Mouse (Mus musculus) kidney, embryonic 15.5 days (tissue): ENCODE results near the gene Tmem163. TPM values are rescaled to one million over a fixed set of nuclear protein-coding genes. Genes with fewer than 3 reads are reported as not detected.

Source experiments
- ATAC-seq: fragments of 200-750 bp; cut with Nextera tagmentation; replicated peaks from 2 replicates; pipeline ENCODE4 v1.8.0; 2017; ENCODE audit warnings: moderate TSS enrichment; ENCODE audit not compliant: low FRiP score
- H3K27ac ChIP-seq: fragments of 300-500 bp; sonication (generic); 2 replicates; pipeline ENCODE4 v1.5.1; 2015; ENCODE audit warnings: mild to moderate bottlenecking, inconsistent platforms
- H3K27me3 ChIP-seq: fragments of 300-500 bp; sonication (generic); 2 replicates; pipeline ENCODE4 v1.6.1; 2015; ENCODE audit warnings: inconsistent platforms
- H3K36me3 ChIP-seq: fragments of 300-500 bp; sonication (generic); 2 replicates; pipeline ENCODE4 v1.6.1; 2015; ENCODE audit warnings: inconsistent platforms
- H3K4me1 ChIP-seq: fragments of 300-500 bp; sonication (generic); 2 replicates; pipeline ENCODE4 v1.6.1; 2015; ENCODE audit warnings: inconsistent platforms
- H3K4me2 ChIP-seq: fragments of 300-500 bp; sonication (generic); 2 replicates; pipeline ENCODE4 v1.6.1; 2015; ENCODE audit warnings: moderate library complexity, mild to moderate bottlenecking, inconsistent platforms
- H3K4me3 ChIP-seq: fragments of 300-500 bp; sonication (generic); replicated peaks from 2 replicates; pipeline ENCODE4 v1.5.1; 2015; ENCODE audit warnings: mild to moderate bottlenecking, inconsistent platforms
- H3K9ac ChIP-seq: fragments of 300-500 bp; sonication (generic); 2 replicates; pipeline ENCODE4 v1.6.1; 2015; ENCODE audit warnings: mild to moderate bottlenecking, inconsistent platforms
- H3K9me3 ChIP-seq: fragments of 300-500 bp; sonication (generic); replicated peaks from 2 replicates; pipeline ENCODE4 v1.6.1; 2016; ENCODE audit warnings: inconsistent platforms
- WGBS: fragments of 180-500 bp; shearing (Covaris S2); methylation state at CpG from one replicate; pipeline ENCODE4 v1.1.7; 2015; ENCODE audit warnings: mixed read lengths; 5-methylcytosine and 5-hydroxymethylcytosine counted together
- polyA plus RNA-seq: library from polyadenylated mRNA; unstranded; fragments of >200 nt; fragmentation: Nextera tagmentation; extraction: Ambion mirVana; gene quantifications from 2 replicates; pipeline ENCODE4 v1.2.1, GENCODE M21; 2015

Gene Tmem163
- polyA plus RNA-seq, 1 experiment from 2014 or later = 0.61 TPM

DNA sequence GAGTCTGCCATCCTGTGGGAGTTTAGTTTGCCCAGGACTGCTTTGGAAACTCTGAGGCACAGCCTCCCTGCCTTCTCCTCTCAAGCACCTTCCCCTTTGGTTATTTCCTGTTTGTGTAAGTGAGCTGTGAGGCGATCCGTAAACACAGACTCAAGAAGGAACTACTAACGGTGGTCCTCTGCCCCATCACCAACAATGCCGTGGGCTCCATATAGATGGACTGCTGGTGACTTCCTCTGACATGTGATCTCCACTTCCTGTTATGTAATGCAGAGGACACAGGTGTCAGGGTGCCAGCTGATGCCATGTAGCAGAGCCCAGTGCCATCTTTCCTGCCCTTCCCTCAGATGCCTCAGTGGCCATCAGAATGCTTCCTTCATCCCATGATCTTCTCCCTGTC, 209.2 kb downstream of the Tmem163 start:
- Histone ChIP-seq H3K27ac (no peak overlapping the region), H3K9me3 (no peaks in the 10 kb centered on the region), H3K27me3 (no peaks in the 10 kb centered on the region), H3K36me3 (peaks cover 15% of the 10 kb centered on the region; the same call in 1 of the 2 replicates), H3K9ac (no peak overlapping the region), H3K4me3 (no peak overlapping the region), H3K4me2 (no peak overlapping the region), H3K4me1 (peaks cover 9% of the 10 kb centered on the region; the same call in 1 of the 2 replicates)
- WGBS = 65% methylated on average over 4 of the region's 4 CpGs
- ATAC-seq = no peak

- 96% methylated on average over 5 of the region's 5 CpGs for WGBS
- Histone ChIP-seq H3K4me3 (no peak overlapping the region), H3K9me3 (no peaks in the 10 kb centered on the region), H3K4me2 (no peak overlapping the region), H3K9ac (no peak overlapping the region), H3K36me3 (peaks cover 15% of the 10 kb centered on the region; the same call in 1 of the 2 replicates), H3K27me3 (no peaks in the 10 kb centered on the region), H3K27ac (no peak overlapping the region), H3K4me1 (peaks cover 21% of the 10 kb centered on the region)
- no peak for ATAC-seq
Measured at GRCm38 (mm10) chr1:127467238-127467637, 212.1 kb downstream of the Tmem163 start.

DNA sequence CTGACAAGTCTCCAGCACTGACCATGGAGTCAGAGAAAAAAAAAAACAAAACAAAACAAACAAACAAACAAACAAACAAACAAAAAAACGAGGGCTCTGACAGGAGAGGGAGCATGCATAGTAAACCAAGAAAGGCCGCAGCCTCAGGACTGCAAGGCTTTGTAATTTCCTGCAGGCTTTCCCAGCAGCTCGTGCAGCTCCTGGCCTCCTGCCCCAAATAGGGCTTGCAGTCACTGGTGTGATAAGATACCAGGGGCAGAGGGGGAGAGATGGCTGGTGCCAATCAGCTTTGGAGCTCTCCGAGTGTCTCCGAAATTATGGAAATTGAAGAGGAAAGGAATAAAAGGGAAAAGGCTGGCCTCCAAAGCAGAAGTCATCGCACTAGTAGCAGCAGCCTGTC, 214.1 kb downstream of the Tmem163 start:
- 42% methylated on average over 6 of the region's 6 CpGs for WGBS
- no peak for ATAC-seq
- H3K27me3 ChIP-seq = no peaks in the 10 kb centered on the region
- H3K4me3 ChIP-seq = no peak overlapping the region
- H3K4me1 ChIP-seq = peaks cover 31% of the 10 kb centered on the region
- no peaks in the 10 kb centered on the region for H3K9me3 ChIP-seq
- peaks cover 6% of the 10 kb centered on the region; the same call in 1 of the 2 replicates for H3K36me3 ChIP-seq
- H3K27ac ChIP-seq = no peak overlapping the region
- no peak overlapping the region for H3K4me2 ChIP-seq
- no peak overlapping the region for H3K9ac ChIP-seq

- ATAC-seq = peak; percentile 31; the same call in 1 of the 2 replicates
Measured at GRCm38 (mm10) chr1:127464041-127464440, 215.3 kb downstream of the Tmem163 start.

GRCm38 (mm10) chr1:127461017-127461416, 218.3 kb downstream of the Tmem163 start:
- 46% methylated on average over 9 of the region's 9 CpGs for WGBS
- peak; percentile 53 for ATAC-seq
- no peak overlapping the region for H3K4me3 ChIP-seq
- peaks cover 8% of the 10 kb centered on the region for H3K36me3 ChIP-seq
- no peaks in the 10 kb centered on the region for H3K27me3 ChIP-seq
- H3K4me1 ChIP-seq = peaks cover 37% of the 10 kb centered on the region
- H3K9me3 ChIP-seq = no peaks in the 10 kb centered on the region
- H3K9ac ChIP-seq = no peak overlapping the region
- 0 out of 2 replicates have a peak overlapping the region, but pooled peaks have one; percentile 22 for H3K27ac ChIP-seq
- no peak overlapping the region for H3K4me2 ChIP-seq

More at GRCm38 (mm10) chr1:127464041-127464440, 215.3 kb downstream of the Tmem163 start:
- H3K27me3 ChIP-seq = no peaks in the 10 kb centered on the region
- no peak overlapping the region for H3K27ac ChIP-seq
- H3K36me3 ChIP-seq = peaks cover 9% of the 10 kb centered on the region
- H3K9ac ChIP-seq = no peak overlapping the region
- no peak overlapping the region for H3K4me2 ChIP-seq
- H3K9me3 ChIP-seq = no peaks in the 10 kb centered on the region
- no peak overlapping the region for H3K4me3 ChIP-seq
- H3K4me1 ChIP-seq = peaks cover 31% of the 10 kb centered on the region
- 29% methylated on average over 6 of the region's 6 CpGs for WGBS

DNA sequence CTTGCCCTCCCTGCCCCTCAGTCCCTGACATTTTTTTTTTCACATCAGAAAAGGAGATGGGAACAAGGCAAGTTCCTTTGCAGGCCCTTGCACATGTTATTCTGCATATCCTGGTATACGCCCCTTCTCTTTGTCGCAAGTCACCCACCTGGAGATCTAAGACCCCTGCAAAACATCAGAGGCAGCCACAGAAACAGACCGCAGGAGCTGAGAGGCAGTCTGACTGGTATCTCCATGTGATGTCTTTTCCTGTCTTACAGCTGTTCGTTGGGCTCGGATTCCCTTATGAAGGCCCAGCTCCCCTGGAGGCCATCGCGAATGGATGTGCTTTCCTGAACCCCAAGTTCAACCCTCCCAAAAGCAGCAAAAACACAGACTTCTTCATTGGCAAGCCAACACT, 219.8 kb downstream of the Tmem163 start:
- no peaks in the 10 kb centered on the region for H3K27me3 ChIP-seq
- no peak overlapping the region for H3K4me3 ChIP-seq
- H3K9ac ChIP-seq = no peak overlapping the region
- no peak for ATAC-seq
- H3K27ac ChIP-seq = no peak overlapping the region
- H3K4me2 ChIP-seq = no peak overlapping the region
- H3K9me3 ChIP-seq = no peaks in the 10 kb centered on the region
- H3K4me1 ChIP-seq = peaks cover 31% of the 10 kb centered on the region
- 57% methylated on average over 7 of the region's 7 CpGs for WGBS
- H3K36me3 ChIP-seq = peaks cover 8% of the 10 kb centered on the region

DNA sequence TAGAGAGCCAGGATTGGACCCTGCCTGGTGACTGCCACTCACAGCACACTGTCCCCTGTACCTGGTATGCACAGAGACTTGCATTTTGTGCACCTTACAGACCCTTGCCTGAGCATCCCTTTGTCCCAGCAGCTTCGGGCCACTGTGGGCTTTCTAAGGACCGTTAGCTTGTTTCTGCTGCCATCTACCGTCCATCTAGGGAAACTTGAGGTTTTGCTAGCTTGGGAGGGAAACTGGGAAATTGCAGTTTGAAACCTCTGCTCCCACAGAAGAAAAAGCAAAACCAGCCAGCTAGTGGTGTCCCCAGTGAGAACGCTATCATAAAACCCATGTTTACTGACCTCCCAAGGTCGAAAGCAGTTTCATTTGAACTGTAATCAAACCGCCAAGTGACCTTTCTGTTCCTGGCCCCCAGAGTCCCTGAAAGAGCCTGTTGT, 220.3 kb downstream of the Tmem163 start:
- no peaks in the 10 kb centered on the region for H3K27me3 ChIP-seq
- ATAC-seq = peak; percentile 61; the same call in 1 of the 2 replicates
- H3K4me1 ChIP-seq = peaks cover 28% of the 10 kb centered on the region
- 6% methylated on average over 6 of the region's 6 CpGs for WGBS
- H3K27ac ChIP-seq = no peak overlapping the region
- H3K4me3 ChIP-seq = no peak overlapping the region
- no peaks in the 10 kb centered on the region for H3K9me3 ChIP-seq
- no peak overlapping the region for H3K4me2 ChIP-seq
- no peak overlapping the region for H3K9ac ChIP-seq
- H3K36me3 ChIP-seq = peaks cover 8% of the 10 kb centered on the region

- H3K4me3 ChIP-seq = no peak overlapping the region
- no peaks in the 10 kb centered on the region for H3K4me1 ChIP-seq
- WGBS = 91% methylated on average over 6 of the region's 6 CpGs
- no peak overlapping the region for H3K9ac ChIP-seq
- H3K27ac ChIP-seq = no peak overlapping the region
- H3K4me2 ChIP-seq = no peak overlapping the region
- H3K27me3 ChIP-seq = no peaks in the 10 kb centered on the region
- H3K9me3 ChIP-seq = no peaks in the 10 kb centered on the region
- no peak for ATAC-seq
- H3K36me3 ChIP-seq = peaks cover 25% of the 10 kb centered on the region
Measured at GRCm38 (mm10) chr1:127453397-127453796, 226.0 kb downstream of the Tmem163 start.

- 38% methylated on average over 5 of the region's 5 CpGs for WGBS
- Histone ChIP-seq H3K27me3 (no peaks in the 10 kb centered on the region), H3K4me1 (peaks cover 52% of the 10 kb centered on the region), H3K9me3 (no peaks in the 10 kb centered on the region), H3K27ac (peak overlapping the region; percentile 32; the same call in 1 of the 2 replicates), H3K9ac (no peak overlapping the region), H3K4me2 (no peak overlapping the region), H3K4me3 (no peak overlapping the region), H3K36me3 (peaks cover 27% of the 10 kb centered on the region)
- ATAC-seq = peak; percentile 26; the same call in 1 of the 2 replicates
Measured at GRCm38 (mm10) chr1:127444836-127445485, 234.4 kb downstream of the Tmem163 start.

- Histone ChIP-seq H3K4me3 (no peak overlapping the region), H3K4me1 (peaks cover 61% of the 10 kb centered on the region), H3K27ac (peak overlapping the region; percentile 68), H3K9ac (no peak overlapping the region), H3K36me3 (peaks cover 17% of the 10 kb centered on the region), H3K4me2 (no peak overlapping the region), H3K27me3 (no peaks in the 10 kb centered on the region), H3K9me3 (no peaks in the 10 kb centered on the region)
- ATAC-seq = peak; percentile 40
- 22% methylated on average over 14 of the region's 14 CpGs for WGBS
Measured at GRCm38 (mm10) chr1:127442880-127443877, 236.2 kb downstream of the Tmem163 start.

DNA sequence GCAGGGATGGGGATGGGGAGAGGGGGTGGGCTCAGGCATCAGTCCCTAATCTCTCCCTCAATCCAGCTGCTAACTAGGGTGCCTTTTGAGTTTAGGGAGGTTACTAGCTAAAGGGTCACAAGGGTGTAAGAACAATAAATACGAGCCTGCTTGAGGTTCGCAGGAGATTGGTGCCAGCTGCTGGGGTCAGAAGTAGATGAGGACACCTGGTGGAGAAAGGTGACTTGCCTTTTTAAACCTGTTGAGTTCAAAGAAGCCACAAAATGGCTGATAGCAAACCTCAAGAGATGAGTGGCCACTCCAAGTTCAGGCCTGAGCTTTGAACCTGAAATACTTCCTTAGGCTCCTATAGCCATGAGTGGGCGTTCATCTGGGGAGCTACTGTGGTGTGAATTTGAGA, 237.6 kb downstream of the Tmem163 start:
- no peak overlapping the region for H3K4me3 ChIP-seq
- no peaks in the 10 kb centered on the region for H3K27me3 ChIP-seq
- no peaks in the 10 kb centered on the region for H3K9me3 ChIP-seq
- WGBS = 45% methylated on average over 3 of the region's 3 CpGs
- H3K4me1 ChIP-seq = peaks cover 68% of the 10 kb centered on the region
- ATAC-seq = no peak
- H3K4me2 ChIP-seq = no peak overlapping the region
- H3K27ac ChIP-seq = 0 out of 2 replicates have a peak overlapping the region, but pooled peaks have one; percentile 23
- peaks cover 5% of the 10 kb centered on the region; the same call in 1 of the 2 replicates for H3K36me3 ChIP-seq
- no peak overlapping the region for H3K9ac ChIP-seq

- no peak overlapping the region for H3K9ac ChIP-seq
- H3K9me3 ChIP-seq = no peaks in the 10 kb centered on the region
- H3K36me3 ChIP-seq = 0 out of 2 replicates have a peak, but pooled peaks cover 2% of the 10 kb centered on the region
- no peaks in the 10 kb centered on the region for H3K27me3 ChIP-seq
- WGBS = 56% methylated on average over 1 of the region's 1 CpGs
- H3K4me1 ChIP-seq = peaks cover 68% of the 10 kb centered on the region
- H3K27ac ChIP-seq = no peak overlapping the region
- H3K4me2 ChIP-seq = no peak overlapping the region
- no peak for ATAC-seq
- no peak overlapping the region for H3K4me3 ChIP-seq
Measured at GRCm38 (mm10) chr1:127441007-127441406, 238.3 kb downstream of the Tmem163 start.
